Mouse (Mus musculus): ENCODE results near the gene Cox19.
A peak's percentile ranks its signal among the peaks of the same experiment; 100 is the strongest.
"Not testable (repeated sequence)": the region's sequence is repeated elsewhere in the genome, so short reads cannot be mapped to it uniquely, and the experiment has no call there.

Gene Cox19

DNA sequence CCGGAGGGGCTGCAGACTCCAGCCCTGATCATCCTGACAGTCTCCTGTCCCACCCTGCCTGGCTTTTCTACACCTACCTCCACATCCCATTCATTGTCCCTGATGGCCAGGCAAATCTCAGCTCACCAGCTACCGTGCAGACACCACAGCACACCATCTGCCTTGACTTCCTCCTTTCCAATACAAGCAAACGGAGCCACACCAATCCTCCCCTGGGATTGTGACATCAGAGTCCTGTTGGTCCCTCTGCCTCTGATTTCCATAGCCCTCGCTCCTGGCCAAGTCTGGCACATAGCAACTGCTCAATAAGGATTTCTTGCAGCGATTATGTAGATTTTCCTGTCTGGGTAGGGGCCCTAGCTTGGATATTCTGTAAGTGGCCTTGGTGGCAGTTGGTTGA lies at the start of gene Cox19:
Gene Cox19 (minus strand): TSS at position 285 of the 400 bp plus-strand sequence.
- no peak for DNase-seq (ENCODE audit: low read depth)

DNA sequence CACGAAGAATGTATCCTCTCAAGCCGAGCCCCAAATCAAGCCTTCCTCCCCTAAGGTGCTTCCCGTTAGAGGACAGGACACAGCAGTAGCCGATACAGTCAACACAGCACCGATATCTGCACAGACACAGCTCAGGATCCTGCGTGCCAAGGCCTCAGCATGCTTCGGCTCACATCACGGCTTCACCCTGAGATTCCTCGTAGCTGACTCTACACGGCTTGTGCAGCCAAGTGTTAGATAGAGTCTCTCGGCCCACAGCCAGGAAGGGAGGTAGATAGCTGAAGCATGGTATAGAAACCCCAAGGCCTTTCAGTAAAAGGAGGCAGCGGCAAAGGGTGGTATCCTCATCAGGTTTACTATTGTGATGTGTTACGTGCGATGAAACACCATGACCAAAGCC lies 48.8 kb upstream of the Cox19 start:
- DNase-seq (ENCODE audit: low read depth), result no peak

DNA sequence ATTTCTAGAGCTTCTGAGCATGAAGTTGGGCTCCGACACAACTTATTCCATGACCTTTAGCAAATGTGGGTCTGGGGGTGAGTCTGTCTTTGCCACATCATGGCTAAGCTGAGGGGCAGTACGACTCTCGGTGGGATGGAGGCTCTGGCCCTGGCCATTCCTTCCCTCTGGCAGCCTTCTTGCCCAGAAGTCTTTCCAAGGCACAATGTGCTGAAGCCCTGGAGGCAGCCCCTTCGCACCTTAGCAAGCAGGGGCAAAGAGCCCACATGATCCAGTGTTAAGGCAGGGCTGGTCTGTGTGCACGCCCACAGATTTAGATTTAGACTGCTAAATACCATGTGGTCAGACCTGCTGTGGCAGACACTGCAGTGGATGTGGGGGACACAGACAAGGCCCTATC lies 47.6 kb upstream of the Cox19 start:
- DNase-seq (ENCODE audit: low read depth), result no peak

DNA sequence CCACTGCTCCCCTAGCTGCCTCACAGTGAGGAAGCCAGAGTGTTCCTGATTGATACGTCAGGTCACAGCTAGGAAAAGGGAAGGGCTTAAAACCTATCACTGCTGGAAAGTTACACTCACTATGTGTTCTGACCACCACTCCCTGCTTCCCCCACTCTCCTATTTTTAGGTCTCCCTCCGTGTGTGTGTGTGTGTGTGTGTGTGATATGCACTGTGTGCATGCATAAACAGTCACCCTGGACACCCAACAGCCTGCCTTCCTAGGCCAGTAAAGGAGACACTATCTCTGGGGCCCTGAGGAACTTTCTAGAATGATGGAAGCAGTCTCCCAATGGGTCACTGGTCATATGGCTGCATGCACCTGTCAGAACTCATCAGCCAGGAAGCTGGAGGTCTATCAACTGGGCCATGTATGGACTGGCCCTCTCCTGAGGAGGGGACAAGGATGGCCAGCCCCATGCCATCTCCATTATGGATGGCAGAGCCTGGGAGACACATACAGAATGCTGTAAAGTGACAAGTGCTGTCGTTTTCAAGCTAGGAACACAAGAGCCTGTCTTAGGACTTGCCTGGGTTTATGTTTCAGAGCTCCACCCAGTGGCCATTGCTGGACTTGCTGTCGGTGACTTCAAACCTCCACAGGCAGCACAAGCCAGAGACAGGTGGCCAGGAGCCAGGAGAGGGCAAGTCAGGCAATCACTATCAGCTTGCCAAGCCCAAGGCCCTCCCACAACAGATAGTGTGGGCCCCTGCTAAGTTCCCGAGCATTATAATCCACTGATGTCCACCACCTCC lies 46.9 kb upstream of the Cox19 start:
- peak; percentile 94 for DNase-seq (ENCODE audit: low read depth)

DNA sequence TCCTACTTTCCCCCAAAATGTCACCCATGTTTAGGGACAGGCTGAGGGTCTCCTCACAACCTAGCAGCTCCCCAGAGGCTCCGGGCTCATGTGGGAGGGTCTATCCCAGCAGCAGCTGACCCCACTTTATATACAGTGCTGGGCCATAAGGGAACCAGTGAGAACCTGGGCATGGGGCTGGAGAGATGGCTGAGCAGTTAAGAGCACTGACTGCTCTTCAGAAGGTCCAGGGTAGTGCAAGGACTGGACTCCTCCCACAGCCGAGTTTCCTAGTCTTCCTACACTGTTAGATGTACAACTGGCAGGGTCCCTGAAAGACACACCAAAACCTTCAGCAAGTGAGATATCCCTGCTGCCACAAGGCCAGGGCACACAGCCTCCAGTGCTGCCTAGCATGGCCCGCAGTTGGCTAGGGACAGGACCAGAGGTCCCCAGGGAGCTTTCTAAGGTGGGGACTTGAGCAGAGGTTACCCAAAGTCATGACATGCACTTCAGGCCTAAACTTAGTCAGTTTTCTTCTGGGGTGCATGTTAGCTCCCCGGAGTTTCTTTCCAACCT lies 46.2 kb upstream of the Cox19 start:
- no peak for DNase-seq (ENCODE audit: low read depth)

DNA sequence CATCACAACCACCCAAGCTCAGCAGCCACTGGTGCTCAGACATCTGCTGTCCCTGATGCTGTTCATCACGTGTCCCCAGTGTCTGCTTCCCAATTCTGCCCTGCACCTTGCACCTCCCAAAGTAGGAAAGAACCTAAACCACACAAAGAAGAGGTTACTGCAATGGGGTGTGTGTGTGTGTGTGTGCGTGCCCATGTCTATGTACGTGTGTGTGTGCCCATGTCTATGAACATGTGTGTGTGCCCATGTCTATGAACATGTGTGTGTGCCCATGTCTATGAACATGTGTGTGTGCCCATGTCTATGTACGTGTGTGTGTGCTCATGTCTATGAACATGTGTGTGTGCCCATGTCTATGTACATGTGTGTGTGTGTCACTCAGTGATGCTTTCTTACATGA lies 44.3 kb upstream of the Cox19 start:
- no peak for DNase-seq (ENCODE audit: low read depth)

DNA sequence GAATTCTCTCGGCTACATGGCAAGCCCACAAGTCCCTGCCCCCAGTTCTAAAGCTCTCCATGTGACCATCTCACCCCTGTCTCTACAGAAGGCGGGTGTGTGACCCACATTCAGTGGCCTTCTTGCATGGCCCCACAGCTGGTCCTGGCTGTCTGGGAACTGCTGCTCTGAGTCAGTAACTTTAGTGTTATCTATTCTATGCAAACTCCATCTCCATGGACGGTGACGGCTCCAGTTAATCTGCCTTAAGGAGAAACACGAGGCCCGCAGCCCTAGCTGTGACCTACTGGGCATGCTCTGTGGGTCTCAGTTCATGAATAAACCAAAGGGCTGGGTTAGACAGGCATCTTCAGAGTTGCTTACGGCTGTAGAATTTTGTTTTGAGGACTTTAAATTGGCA lies 43.2 kb upstream of the Cox19 start:
- DNase-seq (ENCODE audit: low read depth), result no peak

DNA sequence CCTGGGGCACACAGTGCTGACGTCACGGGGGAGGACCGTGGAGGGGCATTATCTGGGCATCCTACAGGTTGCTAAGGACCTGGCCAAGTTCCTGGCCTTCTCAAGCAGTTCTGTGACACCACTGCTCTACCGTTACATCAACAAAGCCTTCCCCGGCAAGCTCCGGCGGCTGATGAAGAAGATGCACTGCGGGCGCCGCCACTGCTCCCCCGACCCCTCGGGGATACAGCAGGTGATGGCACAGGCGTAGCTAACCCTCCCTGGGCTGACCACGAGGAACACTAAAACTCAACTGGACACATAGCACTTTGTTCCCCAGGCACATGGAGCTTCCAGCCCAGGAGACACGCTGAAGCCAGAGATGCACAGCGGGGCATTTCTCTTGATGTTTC lies 42.0 kb upstream of the Cox19 start:
- no peak for DNase-seq (ENCODE audit: low read depth)

DNA sequence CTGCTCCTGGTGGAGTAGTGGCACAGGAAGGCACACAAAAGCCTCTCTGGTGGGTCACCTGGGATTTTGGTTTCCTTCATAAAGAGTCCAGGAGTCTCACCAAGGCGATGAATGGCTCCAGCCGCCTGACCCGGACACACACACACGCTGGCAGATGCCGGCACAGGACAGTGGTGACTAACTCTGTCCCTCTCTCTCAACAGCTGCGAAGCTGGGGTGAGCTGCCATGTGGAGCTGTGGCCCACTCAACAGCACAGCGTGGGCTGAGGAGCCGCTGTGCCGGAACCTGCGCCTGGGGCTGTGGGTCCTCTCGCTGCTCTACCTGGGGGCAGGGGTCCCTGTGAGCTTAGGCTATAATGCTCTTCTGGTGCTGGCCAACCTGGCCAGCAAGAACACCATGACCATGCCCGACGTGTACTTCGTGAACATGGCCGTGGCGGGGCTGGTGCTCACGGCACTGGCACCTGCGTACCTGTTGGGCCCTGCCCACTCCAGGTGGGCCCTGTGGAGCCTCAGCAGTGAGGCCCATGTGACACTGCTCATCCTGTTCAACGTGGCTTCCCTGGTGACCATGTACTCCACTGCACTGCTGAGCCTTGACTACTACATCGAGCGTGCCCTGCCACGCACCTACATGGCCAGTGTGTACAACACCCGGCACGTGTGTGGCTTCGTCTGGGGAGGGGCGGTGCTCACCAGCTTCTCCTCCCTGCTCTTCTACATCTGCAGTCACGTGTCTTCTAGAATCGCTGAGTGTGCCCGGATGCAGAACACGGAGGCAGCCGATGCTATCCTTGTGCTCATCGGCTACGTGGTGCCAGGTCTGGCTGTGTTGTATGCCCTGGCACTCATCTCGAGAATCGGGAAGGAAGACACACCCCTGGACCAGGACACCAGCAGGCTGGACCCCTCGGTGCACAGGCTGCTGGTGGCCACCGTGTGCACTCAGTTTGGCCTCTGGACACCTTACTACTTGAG lies 41.3 kb upstream of the Cox19 start:
- no peak for DNase-seq (ENCODE audit: low read depth)

DNA sequence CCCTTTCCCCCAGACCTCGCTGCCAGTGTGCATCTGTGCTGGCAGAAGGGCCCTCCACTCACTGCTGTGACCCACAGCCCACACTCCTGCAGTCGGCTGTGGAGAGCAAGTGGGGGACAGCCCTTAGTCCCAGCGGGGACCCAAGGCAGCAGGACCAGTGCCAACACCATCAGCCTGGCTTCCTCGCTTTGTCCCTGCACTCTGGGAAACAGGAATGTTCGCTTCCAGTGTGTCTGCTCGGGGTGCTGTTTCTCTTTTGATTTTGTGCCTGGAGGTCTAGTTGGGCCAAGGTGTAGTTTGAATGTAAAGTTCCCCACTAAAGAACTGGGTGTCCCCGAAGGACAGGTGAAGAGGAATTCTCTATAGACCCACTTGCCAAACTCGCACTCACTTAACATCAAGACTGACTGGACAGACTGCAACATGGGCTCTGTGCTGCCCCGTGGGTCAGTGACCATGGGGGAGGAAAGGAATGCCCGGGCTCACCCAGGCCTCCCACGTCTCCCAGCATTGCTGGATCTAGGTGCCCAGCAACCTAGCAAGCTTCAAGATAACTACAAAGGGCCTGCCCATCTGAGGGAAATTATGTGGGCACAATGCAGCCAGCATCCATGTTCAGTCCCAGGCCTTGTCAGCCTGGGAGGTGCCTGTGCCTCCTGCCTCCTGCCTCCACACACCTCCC lies 40.2 kb upstream of the Cox19 start:
- DNase-seq (ENCODE audit: low read depth), result no peak

DNA sequence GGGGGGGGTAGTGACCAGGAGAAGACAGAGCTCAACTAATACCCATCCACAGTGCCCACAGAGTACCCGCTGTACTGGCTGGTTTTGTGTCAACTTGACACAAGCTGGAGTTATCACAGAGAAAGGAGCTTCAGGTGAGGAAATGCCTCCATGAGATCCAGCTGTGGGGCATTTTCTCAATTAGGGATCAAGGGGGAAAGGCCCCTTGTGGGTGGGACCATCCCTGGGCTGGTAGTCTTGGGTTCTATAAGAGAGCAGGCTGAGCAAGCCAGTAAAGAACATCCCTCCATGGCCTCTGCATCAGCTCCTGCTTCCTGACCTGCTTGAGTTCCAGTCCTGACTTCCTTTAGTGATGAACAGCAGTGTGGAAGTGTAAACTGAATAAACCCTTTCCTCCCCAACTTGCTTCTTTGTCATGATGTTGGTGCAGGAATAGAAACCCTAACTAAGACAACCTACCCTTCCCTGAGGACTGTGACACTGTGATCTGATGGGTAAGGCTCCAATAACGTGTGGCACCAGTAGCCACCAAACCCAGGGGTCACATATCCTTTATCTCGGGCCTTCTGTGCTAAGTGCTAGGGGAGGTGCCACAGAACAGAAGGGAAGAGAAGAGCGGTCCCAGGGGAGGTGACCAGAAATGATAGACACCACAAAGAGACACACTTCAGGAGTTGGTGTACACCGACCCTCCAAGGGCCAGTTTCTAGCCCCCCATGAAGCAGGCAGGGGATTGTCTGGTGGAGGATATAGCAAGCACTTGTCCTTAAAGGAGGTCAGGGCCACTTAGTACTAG lies 39.3 kb upstream of the Cox19 start:
- DNase-seq (ENCODE audit: low read depth), result not testable (repeated sequence)

DNA sequence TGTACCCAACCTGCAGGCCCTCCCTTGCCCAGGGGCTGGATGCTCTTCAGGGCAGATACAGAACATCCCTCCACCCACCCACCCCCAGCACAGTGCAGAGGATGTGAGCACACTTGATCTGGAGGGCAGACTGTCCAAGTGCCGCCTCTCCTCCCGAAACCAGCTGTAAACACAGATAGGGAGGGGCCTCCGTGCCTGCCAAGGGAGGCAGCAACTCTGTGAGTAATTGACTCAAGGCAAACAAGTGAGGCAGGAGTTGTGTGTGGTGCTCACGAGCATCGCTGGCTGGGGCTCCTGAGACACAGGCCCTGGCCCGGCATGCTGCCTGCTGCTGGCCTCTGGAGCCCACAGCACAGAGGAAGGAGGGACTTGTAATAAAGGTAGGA lies 38.5 kb upstream of the Cox19 start:
- DNase-seq (ENCODE audit: low read depth), result peak; percentile 90

DNA sequence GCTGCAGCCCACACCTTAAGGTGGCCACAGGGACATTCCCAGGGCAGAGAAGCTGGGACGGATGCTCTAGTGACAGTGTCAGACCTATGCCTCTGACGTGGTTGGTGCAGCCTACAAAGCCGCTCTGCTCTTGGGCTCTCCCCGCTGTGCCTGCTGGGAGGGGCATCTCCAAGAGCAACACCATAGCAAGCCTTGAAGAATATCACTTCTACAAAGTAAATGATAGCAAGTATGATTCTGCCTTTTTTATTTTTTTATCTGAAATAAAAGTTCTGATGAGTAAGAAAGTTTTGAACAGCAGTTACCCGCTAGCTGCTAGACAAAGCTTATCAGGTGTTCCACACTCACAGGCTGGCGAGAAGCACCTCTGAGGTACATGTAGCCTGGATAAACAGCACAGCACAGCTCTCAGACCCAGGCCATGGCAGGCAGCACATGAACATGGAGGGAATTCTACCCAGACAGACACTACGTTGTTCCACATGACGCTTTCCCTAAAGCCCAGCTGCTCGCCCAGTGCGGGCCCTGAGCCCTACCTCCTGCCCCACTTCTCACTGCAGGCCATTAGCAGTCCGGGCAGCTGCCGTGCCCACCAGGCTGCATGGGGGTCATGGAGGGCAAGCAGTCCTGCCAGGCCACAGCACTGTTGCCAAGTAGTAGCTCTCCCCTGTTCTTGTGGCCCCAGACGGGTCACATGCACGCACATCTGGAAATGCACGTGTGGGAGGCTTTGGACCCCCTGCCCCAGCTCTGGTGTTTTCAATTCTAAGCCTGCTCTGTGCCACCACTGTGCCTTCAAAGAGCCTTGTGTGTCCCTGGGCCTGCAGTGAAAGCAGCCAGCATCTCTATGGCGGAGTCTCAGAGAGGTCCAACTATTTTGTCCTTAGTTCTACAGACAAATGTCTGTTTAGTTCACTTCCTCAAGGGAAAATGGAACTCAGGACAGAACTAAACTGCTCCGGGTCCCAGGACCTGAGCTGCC lies 37.8 kb upstream of the Cox19 start:
- no peak for DNase-seq (ENCODE audit: low read depth)

DNA sequence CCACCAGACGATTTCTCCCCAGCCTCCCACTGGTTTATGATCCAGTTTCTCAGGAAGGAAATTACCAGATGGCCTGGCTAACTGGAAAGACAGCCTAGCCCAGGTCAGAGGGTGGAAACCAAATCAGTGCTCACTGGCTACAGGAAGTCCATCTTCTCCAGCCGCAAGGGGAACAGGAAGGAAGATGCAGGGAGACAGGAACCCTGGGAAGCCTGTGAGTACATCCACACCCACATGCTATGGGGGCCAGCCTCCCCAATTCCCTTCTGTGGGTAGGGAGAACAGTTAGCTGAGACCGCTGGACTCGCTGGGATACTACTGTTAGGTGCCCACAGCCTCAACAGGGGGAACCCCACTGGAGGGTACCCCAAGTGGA lies 37.0 kb upstream of the Cox19 start:
- DNase-seq (ENCODE audit: low read depth), result no peak

DNA sequence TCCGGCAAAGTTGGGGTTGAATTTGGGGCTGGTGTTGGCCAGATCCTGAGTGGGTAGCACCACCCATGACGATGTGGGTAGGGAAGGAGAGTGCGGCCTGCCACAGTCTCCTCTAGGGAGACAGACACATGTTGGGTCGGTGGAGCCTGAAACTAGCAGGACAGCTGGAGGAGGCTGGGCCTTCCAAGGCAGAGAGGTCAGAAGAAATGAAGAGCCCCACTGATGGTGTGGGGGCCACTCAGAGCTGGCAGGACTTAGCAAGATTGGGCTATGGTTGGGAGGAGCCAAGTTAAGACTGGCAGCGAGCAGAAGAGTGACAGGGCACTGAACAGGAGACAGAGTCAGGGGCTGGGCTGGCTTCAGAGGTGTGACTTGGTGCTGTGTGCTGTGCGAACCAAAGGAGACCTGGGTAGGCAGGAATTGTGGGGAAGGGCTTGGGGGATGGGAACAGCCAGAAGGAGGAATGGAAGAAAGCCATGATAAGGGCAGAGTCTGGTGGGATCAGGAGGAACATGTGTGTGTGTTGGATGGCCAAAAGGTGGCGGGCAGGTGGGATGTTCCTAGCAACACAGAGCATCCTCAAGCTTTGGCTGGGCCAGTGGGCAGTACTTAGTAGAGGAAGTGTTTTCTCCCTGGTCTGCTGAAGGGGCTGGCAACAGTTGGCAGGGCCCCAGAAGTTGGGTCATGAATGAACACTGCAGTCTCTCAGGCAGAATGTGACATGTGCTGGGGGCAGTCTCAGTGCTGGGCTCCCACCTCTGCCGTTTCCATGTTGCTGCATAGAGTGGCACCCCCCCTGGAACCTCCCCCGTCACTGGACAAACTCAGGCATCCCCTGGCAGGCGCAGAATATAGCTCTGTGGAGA lies 36.3 kb upstream of the Cox19 start:
- DNase-seq (ENCODE audit: low read depth), result no peak

DNA sequence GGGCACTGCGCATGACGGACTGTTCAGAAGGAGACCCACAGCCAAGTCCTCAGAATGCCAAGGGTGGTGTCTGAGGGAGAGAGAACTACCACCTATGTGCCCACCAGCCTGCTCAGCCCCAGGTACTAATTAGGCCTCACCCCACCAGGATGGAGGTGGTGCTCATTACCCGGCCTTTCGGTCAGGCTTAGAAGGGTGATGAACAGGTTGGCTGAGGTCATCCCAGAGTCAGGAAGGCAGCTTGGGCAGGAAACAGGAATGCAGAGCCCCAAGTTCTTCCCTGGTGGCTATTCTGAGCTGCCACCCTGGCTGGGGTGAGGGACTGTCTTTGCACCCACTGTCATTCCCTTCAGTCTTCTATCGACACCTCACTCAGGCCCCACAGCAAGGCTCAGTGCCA lies 34.8 kb upstream of the Cox19 start:
- DNase-seq (ENCODE audit: low read depth), result no peak

DNA sequence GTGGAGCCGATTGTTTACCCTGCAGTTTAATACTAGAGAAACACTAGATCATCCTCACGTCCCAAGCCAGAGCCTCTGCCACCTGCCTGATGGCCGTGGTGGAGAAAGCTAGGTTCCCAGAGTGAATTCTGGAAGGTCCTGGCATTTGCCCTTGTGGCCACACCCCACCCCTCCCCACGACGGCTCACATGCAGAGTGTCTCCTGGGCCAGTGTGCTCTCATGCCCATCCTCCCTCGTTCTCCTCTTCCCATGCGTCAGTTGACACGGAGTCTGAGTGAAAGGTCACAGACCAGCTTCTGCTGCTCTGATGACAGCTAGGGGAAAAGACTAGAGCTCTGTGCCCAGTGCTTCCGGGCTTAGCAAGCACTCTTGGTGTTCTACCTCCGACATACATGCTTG lies 33.3 kb upstream of the Cox19 start:
- no peak for DNase-seq (ENCODE audit: low read depth)

DNA sequence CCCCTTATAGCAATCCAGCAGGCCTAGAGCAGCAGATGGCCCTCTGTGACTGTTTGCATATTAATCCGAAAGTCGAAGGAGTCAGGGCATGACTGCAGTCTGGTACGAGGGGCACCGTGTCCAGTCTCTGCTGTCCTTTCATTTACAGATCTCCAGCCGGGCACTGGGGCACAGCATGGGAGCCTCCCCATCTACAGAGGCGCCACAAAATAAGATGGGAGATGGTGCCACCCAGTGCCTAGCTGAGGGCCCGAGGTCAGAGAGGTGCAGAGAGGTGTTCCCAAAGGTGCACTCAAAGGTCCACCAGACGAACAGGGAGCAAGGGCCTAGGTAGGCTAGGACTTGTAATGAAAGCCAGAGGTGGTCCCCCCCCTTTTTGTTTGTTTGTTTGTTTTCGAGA lies 32.0 kb upstream of the Cox19 start:
- DNase-seq (ENCODE audit: low read depth), result no peak

DNA sequence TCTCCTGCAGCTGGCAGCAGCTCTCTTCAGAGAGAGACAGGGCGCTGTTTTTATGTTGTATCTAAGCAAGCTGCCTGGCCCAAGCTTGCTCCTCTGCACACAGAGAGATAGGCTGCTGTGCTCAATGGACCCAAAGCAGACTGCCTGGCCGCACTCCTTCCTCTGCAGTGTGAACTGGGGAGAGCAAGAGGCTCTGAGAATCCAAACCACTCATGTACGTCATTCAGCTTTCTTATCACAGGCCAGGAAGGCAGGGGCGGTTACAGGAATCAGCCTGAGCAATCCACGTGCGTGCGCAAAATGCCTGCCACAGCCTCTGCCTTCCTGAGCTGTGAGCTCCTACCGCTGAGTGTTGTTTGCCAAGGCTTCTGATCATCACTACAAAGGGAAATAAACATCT lies 31.5 kb upstream of the Cox19 start:
- DNase-seq (ENCODE audit: low read depth), result peak; percentile 12

Measured in NIH3T3 (cell line).